Mouse (Mus musculus) embryonic facial prominence, embryonic 15.5 days (tissue): Measurements from ENCODE around the gene Alkbh8. TPM values are rescaled to one million over a fixed set of nuclear protein-coding genes. Genes with fewer than 3 reads are reported as not detected.
"Not testable (repeated sequence)": the region's sequence is repeated elsewhere in the genome, so short reads cannot be mapped to it uniquely, and the experiment has no call there.

Experiments used
- ATAC-seq: fragments of 200-750 bp; cut with Nextera tagmentation; 2 replicates; pipeline ENCODE4 v1.8.0; 2017; ENCODE audit warnings: low read depth, moderate TSS enrichment; ENCODE audit not compliant: insufficient number of reproducible peaks, low FRiP score, low TSS enrichment
- H3K27ac ChIP-seq: fragments of 300-500 bp; sonication (generic); replicated peaks from 2 replicates; pipeline ENCODE4 v1.5.1; 2015; ENCODE audit warnings: mild to moderate bottlenecking, inconsistent platforms
- H3K27me3 ChIP-seq: fragments of 300-500 bp; sonication (generic); 2 replicates; pipeline ENCODE4 v1.6.1; 2015; ENCODE audit warnings: inconsistent platforms
- H3K36me3 ChIP-seq: fragments of 300-500 bp; sonication (generic); 2 replicates; pipeline ENCODE4 v1.6.1; 2015; ENCODE audit warnings: mild to moderate bottlenecking, inconsistent platforms
- H3K4me1 ChIP-seq: fragments of 300-500 bp; sonication (generic); 2 replicates; pipeline ENCODE4 v1.6.1; 2015; ENCODE audit warnings: inconsistent platforms
- H3K4me2 ChIP-seq: fragments of 300-500 bp; sonication (generic); replicated peaks from 2 replicates; pipeline ENCODE4 v1.6.1; 2015; ENCODE audit warnings: mild to moderate bottlenecking, inconsistent platforms
- H3K4me3 ChIP-seq: fragments of 300-500 bp; sonication (generic); replicated peaks from 2 replicates; pipeline ENCODE4 v1.5.1; 2015; ENCODE audit warnings: mild to moderate bottlenecking, inconsistent platforms
- H3K9ac ChIP-seq: fragments of 300-500 bp; sonication (generic); 2 replicates; pipeline ENCODE4 v1.6.1; 2015; ENCODE audit warnings: inconsistent platforms
- H3K9me3 ChIP-seq: fragments of 300-500 bp; sonication (generic); replicated peaks from 2 replicates; pipeline ENCODE4 v1.6.1; 2016; ENCODE audit warnings: inconsistent platforms
- WGBS: fragments of 180-500 bp; shearing (Covaris S2); methylation state at CpG from one replicate; pipeline ENCODE4 v1.1.7; 2015; 5-methylcytosine and 5-hydroxymethylcytosine counted together
- polyA plus RNA-seq: library from polyadenylated mRNA; unstranded; fragments of >200 nt; fragmentation: Nextera tagmentation; extraction: Ambion mirVana; gene quantifications from 2 replicates; pipeline ENCODE4 v1.2.1, GENCODE M21; 2015

Alkbh8 gene
- polyA plus RNA-seq, 1 experiment from 2014 or later: 25.8 TPM

GRCm38 (mm10) chr9:3376323-3376722 lies 41.4 kb downstream of the Alkbh8 start:
- H3K27ac ChIP-seq, H3K4me3 ChIP-seq, H3K4me2 ChIP-seq, H3K9ac ChIP-seq, H3K27me3 ChIP-seq, H3K36me3 ChIP-seq, H3K4me1 ChIP-seq, H3K9me3 ChIP-seq, ATAC-seq: not testable (repeated sequence)
- 53% methylated on average over 1 of the region's 1 CpGs for WGBS

DNA sequence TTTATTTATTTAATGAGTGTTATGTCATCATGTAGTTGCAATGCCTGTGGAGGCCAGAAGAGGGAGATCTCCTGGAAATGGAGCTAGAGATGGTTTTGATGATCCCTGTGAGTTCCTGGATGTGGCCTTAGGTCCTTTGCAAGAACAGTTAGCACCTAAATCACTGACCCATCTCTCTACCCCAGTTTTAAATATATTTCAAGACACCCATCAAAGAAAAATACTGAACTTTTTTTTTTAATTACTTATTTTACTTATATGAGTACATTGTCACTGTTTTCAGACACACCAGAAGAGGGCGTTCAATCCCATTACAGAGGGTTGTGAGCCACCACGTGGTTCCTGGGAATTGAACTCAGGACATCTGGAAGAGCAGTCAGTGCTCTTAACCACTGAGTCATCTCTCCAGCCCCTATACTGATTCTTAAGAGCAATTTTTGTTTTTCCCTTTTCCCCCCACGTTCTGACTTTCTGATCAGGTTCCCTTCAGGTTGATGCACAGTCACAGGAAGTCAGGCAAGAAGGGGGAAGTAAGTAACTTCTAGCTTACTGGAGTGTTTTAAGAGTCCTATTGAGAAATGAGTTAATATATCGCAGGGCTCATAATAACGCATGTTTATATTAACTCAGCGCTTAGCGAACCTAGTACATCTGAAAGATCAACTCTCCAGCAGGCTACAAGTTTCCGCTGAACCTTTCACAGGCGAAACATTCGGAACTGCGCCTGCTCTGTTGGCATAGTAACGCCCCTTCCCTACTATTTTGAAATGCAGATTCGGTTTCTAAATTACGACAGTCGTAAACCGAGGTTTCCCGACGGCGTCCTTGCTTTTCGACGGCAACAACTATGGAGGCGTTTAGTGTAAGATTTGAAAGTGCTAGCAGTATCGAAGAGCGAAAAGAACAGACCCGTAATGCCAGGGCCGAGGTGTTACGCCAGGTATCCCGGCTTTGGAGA lies 68.6 kb downstream of the Alkbh8 start, which contains the start of gene Cwf19l2:
TSS of gene Cwf19l2 (plus strand) at position 342 of the 958 bp plus-strand sequence.
- Histone ChIP-seq H3K27ac (peak within 1 kb of the TSS; percentile 90), H3K36me3 (no peaks in the 10 kb centered on the region), H3K9me3 (no peaks in the 10 kb centered on the region), H3K9ac (peak within 1 kb of the TSS; percentile 62), H3K4me2 (peak within 1 kb of the TSS; percentile 61), H3K4me1 (no peaks in the 10 kb centered on the region), H3K4me3 (peak within 1 kb of the TSS; percentile 67), H3K27me3 (no peaks in the 10 kb centered on the region)
- ATAC-seq: peak; percentile 91
- WGBS: under 1% methylated on average over 28 of the region's 28 CpGs

GRCm38 (mm10) chr9:3404372-3404771 lies 69.4 kb downstream of the Alkbh8 start:
- Histone ChIP-seq H3K4me3 (peak overlapping the region; percentile 67), H3K9ac (peak overlapping the region; percentile 62), H3K9me3 (no peaks in the 10 kb centered on the region), H3K27ac (peak overlapping the region; percentile 90), H3K36me3 (no peaks in the 10 kb centered on the region), H3K4me1 (no peaks in the 10 kb centered on the region), H3K27me3 (no peaks in the 10 kb centered on the region), H3K4me2 (peak overlapping the region; percentile 52)
- ATAC-seq: no peak
- 1% methylated on average over 13 of the region's 13 CpGs for WGBS

- not testable (repeated sequence) for H3K4me1 ChIP-seq, H3K4me2 ChIP-seq, H3K27ac ChIP-seq, H3K36me3 ChIP-seq, ATAC-seq, H3K27me3 ChIP-seq, H3K9me3 ChIP-seq, H3K9ac ChIP-seq, H3K4me3 ChIP-seq
- WGBS: 89% methylated on average over 6 of the region's 6 CpGs
These were observed 104.8 kb downstream of the Alkbh8 start for GRCm38 (mm10) chr9:3439555-3440300.

Other genes starting within 250 kb of the Alkbh8 start
- gene Cwf19l2, start 68.5 kb downstream of the Alkbh8 start, polyA plus RNA-seq: 12.7 and 15.4 TPM in 2 replicates
- 1.1 and 1.2 TPM in 2 replicates for gene Gucy1a2, start 197.6 kb downstream of the Alkbh8 start, polyA plus RNA-seq